Mouse (Mus musculus) cerebellum, adult 18-20 months (tissue): ENCODE measurements around the gene Klhl20.
A peak's percentile ranks its signal among the peaks of the same experiment; 100 is the strongest.
"Not testable (repeated sequence)": the region's sequence is repeated elsewhere in the genome, so short reads cannot be mapped to it uniquely, and the experiment has no call there.

ENCODE experiments used
- DNase-seq, 2 experiments: peaks; one replicate each; pipeline ENCODE4 v3.0.0; 2021

The Klhl20 gene

GRCm38 (mm10) chr1:161130726-161131664 is at the start of gene Klhl20:
TSS of gene Klhl20 (minus strand) at chr1:161131511.
- DNase-seq, result peak; percentile 86 to 95

DNA sequence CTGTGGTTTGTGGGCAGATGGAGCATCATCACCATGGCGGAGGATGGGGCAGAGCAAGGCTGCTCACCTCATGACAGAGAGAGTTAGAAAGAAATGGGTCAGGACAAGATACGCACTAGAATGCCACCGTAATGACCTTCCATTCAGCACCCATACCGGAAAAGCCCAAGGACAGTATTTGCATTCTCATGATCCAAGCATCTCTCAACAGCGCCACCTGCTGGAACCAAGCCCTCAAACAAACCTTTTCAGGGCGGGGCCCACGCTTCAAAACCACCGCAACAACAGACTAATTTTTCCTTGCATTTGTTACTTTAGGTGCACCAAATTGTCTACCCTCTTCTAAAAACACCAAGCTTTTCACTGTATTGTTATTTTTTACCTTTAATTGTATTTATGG is 49.4 kb upstream of the Klhl20 start:
- DNase-seq, result peak; percentile 33 to 54

DNA sequence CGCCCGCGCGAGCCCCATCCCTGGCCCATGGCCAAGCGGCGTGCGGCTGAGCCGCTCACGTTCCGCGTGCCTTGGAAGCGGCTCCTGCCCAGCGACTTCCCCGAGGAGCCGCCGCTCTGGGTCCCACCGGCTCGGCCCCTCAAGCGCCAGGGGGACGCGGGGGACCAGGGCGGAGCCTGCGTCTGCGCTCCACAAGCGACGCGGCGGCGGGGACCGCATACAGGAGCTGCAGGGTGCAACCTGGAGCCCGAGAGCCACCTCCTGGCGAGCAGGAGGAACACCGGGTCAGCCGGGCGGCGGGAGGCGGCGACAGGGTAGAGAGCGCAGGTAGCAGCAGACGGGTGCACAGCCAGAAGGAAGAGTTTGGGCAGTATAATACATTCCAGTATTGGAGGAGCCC is 39.3 kb upstream of the Klhl20 start:
- DNase-seq, result peak; percentile 66 to 70

- no peak for DNase-seq
These were observed 29.0 kb upstream of the Klhl20 start for GRCm38 (mm10) chr1:161160266-161160665.

DNA sequence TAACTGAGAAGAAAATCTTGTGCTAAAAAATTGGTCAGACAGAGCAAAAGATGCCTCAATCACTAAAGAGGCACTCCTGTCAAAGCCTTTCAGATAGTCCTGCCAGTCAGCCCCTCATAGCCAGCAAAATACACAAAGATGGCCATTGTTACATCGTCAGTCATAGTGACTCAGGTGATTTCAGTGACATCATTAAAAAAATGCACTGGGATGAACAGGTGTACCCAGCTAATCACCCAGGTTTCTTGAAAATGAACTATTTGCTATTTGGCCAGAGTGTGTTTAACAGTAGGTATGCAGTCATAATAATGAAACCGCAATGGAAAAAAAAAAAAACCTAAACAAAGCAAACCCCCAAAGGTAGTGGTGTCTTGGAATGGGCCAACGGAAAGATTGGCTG is 27.9 kb upstream of the Klhl20 start, which contains the start of gene Tex50:
Gene Tex50, minus strand, starts transcription at position 101 of the 400 bp plus-strand sequence.
- DNase-seq, result no peak

- no peak for DNase-seq
These were observed 25.2 kb upstream of the Klhl20 start for GRCm38 (mm10) chr1:161156546-161156945.

- DNase-seq, result no peak
These were observed 19.8 kb upstream of the Klhl20 start for GRCm38 (mm10) chr1:161151098-161151497.

- DNase-seq, result no peak
These were observed 16.6 kb upstream of the Klhl20 start for GRCm38 (mm10) chr1:161147888-161148287.

DNA sequence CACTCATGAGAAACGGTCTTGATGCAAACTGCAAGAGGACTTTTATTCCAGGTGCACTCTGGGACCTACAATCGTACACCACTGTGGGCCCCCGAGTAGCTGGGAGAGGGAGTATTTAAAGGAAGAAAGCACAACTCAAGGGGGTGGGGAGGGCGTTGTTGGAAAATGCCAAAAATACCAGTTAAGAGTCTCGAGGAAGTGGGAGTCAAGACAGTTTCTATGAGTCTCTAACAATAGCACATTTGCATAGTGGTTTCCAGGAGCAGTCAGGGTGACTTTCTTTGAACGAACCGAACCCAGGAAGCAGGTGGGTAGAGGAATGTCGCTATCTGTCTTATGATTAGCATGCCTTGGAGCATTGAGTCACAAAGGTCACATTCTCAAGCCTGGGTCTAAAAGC is 14.3 kb upstream of the Klhl20 start:
- DNase-seq, result not testable (repeated sequence)

GRCm38 (mm10) chr1:161143216-161143615 is 11.9 kb upstream of the Klhl20 start:
- DNase-seq, result no peak

DNA sequence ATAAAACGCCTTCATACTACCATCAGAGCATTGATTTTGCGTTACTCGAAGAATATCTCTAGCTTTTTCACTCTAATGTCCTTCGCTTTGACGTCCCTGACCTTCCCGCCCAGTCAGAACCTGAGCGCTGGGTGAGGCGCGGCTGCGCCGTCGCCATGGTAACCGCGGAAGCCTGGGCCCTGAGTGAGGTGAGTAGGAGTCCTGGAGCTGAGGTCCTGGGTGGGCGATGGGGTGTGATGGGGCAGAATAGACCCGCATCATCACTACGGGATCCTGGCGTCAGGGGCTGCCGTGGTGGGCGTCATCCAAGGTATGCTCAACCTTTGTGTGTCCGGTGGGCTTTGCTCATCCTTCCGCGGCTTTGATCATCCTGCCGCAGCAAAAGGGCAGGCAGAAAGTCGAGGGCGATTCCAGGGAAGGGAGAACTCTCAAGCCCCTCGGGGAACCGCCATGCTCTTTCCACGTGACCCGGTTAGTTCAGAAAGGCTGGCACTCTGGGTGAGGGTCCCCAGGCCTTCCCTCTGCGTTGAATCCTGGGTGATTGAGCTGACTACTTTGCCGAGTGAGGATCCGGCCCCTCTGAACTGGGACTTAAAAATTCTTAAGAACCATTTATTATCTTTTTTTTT is 11.3 kb upstream of the Klhl20 start, which contains the start of gene Ankrd45:
Gene Ankrd45, plus strand, starts transcription at position 161 of the 629 bp plus-strand sequence.
- DNase-seq, result peak; percentile 12 to 28

- no peak for DNase-seq
These were observed 8.9 kb upstream of the Klhl20 start for GRCm38 (mm10) chr1:161140026-161140762.

- DNase-seq, result no peak
These were observed 8.2 kb upstream of the Klhl20 start for GRCm38 (mm10) chr1:161139496-161139895.

DNA sequence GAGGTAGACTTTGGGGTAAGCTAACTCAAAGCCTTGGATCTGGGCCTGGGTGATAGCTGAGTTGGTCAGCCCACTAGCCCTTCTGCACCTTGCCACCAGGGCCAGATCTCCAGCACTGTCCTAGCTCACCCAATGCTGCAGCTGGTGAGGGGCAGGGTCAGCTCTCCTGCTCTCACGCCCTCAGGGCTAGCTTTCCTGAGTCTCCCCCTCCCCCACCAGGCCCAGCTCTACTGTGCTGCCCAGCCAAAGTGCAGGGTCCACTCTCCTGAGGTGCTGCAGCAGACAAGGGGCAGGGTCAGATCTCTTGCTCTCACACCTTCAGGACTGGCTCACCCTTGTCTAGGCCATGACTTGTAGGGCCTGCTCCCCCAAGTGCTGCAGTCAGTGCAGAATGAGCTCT is 4.8 kb downstream of the Klhl20 start:
- no peak for DNase-seq

DNA sequence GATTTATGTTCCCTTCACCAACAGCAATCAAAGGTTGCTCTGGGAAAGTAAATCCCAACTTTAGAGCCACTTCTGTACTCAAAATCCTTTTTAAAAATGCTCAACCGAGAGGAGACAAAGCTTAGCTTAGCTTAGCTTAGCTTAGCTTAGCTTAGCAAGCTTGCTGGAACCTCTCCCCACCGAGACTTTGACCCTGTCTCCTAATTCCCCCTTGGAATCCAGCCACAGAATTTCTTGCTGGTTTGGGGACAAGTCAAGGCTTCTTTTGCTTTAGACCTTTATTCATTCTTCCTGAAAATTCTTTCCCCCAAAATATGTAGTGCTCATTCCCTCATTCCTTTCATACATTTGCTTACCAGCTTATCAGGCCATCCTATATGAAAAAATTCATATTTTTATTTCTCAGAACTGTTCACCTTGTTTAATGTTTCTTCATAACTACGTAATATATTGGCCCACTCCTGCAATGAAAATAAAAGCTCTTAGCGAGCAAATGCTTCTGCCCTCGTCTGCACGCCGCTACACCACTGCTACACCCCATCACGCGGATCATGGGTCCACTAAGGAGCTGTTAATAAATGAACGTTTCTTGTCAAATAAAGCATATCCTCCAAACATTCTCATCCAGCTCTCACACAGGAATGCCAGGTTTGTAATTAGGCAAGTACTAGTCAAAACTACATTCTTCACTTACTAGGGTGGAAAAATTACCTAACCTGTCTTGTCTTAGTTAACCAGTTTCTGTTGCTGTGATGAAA is 8.5 kb downstream of the Klhl20 start:
- no peak for DNase-seq

GRCm38 (mm10) chr1:161114591-161114990 is 16.7 kb downstream of the Klhl20 start:
- no peak for DNase-seq

DNA sequence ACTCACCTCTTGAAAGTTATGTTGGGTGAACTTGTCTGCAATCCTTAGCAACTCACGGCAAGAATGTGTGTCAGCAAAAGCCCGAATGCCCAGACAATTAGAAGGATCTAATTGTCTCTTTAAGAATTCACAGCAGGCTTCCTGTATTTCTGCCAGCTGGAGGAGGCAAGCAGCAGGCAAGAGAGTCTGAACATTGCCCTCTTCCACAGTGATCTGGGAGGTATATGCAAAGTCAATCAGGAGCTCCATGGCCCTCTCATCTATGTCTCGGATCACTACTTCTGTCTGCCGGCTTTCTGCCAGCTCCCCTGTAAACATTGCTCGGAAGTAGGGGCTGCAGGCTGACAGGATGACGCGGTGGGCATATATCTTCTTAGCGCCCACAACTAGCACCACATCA is 22.1 kb downstream of the Klhl20 start:
- no peak for DNase-seq

GRCm38 (mm10) chr1:161103842-161104241 is 27.5 kb downstream of the Klhl20 start:
- no peak for DNase-seq

DNA sequence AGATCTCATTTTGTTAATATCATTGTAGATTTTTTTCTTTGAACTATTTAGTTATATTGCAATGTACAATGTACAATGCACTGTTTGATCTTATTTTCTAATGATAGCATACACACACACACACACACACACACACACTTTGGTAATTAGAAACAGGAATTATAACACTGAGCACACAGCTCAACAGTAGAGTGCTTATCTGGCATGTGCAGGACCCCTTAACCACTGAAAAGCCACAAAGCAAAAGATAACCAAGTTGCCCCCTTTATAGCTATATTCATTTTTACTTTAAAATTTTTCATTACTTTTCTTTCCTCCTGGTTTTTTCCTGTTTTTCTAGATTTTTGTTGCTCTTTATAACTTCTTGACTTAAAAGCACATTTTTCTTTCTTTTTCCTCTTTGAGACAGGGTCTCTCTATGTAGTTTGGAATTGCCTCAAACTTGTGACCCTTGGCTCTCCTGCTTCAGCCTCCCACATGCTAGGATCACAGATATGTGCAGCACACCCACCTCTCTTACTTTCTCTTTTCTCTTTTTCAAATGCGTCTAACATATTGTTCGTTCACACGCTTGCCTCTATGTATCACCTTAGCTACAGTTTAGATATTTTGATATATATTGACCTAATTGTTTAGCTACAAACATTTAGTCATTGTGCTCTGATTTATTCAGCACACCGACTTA is 31.4 kb downstream of the Klhl20 start:
- DNase-seq, result no peak

- no peak for DNase-seq
These were observed 54.1 kb downstream of the Klhl20 start for GRCm38 (mm10) chr1:161077243-161077642.

DNA sequence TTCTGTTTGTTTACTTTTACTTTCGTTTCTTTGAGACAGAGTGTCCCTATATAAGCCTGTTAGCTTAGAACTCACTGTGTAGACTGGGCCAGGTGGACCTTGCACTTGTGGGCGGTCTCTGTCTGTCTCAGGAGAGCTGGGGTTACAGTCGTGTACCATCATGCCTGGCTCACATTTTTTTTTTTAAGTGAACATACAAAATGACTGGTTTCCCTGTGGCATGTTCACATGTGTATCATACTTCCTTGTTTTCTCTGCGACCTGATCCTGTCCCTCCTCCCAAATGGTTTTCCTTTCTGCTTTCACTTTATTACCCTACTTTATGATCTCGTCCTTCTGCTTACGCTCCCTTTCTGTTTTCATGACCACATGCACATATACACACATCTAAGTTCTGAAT is 55.1 kb downstream of the Klhl20 start:
- no peak for DNase-seq

GRCm38 (mm10) chr1:161071272-161071620 is 60.1 kb downstream of the Klhl20 start:
- no peak for DNase-seq
